Mouse (Mus musculus) A20 (cell line): ENCODE data around the gene Amn.

Experiments
- DNase-seq: peaks from one replicate; pipeline ENCODE4 v3.0.0-alpha.2; 2011; ENCODE audit warnings: low read depth, low spot score

The Amn gene

GRCm38 (mm10) chr12:111270629-111271277 lies at the start of gene Amn:
Gene Amn, plus strand, starts transcription at chr12:111271095.
- no peak for DNase-seq

GRCm38 (mm10) chr12:111225197-111225780 lies 45.6 kb upstream of the Amn start:
- DNase-seq: no peak

GRCm38 (mm10) chr12:111227410-111227809 lies 43.5 kb upstream of the Amn start:
- DNase-seq: no peak

GRCm38 (mm10) chr12:111228488-111228887 lies 42.4 kb upstream of the Amn start:
- DNase-seq: no peak

GRCm38 (mm10) chr12:111230793-111231192 lies 40.1 kb upstream of the Amn start:
- DNase-seq: no peak

GRCm38 (mm10) chr12:111233798-111234197 lies 37.1 kb upstream of the Amn start:
- DNase-seq: no peak

GRCm38 (mm10) chr12:111234383-111234782 lies 36.5 kb upstream of the Amn start:
- DNase-seq: no peak

- no peak for DNase-seq
Measured at GRCm38 (mm10) chr12:111235631-111236030, 35.3 kb upstream of the Amn start.

GRCm38 (mm10) chr12:111237611-111238188 lies 33.2 kb upstream of the Amn start:
- no peak for DNase-seq

- no peak for DNase-seq
Measured at GRCm38 (mm10) chr12:111238345-111238744, 32.5 kb upstream of the Amn start.

GRCm38 (mm10) chr12:111238778-111239177 lies 32.1 kb upstream of the Amn start:
- DNase-seq: no peak

GRCm38 (mm10) chr12:111239930-111240329 lies 31.0 kb upstream of the Amn start:
- no peak for DNase-seq

- DNase-seq: no peak
Measured at GRCm38 (mm10) chr12:111241916-111242315, 29.0 kb upstream of the Amn start.

GRCm38 (mm10) chr12:111242346-111242745 lies 28.5 kb upstream of the Amn start:
- no peak for DNase-seq

- no peak for DNase-seq
Measured at GRCm38 (mm10) chr12:111243733-111244132, 27.2 kb upstream of the Amn start.

GRCm38 (mm10) chr12:111245070-111245469 lies 25.8 kb upstream of the Amn start:
- DNase-seq: no peak

GRCm38 (mm10) chr12:111246808-111247464 lies 24.0 kb upstream of the Amn start:
- DNase-seq: no peak

- DNase-seq: no peak
Measured at GRCm38 (mm10) chr12:111249095-111249494, 21.8 kb upstream of the Amn start.

- DNase-seq: no peak
Measured at GRCm38 (mm10) chr12:111250116-111250515, 20.8 kb upstream of the Amn start.

- no peak for DNase-seq
Measured at GRCm38 (mm10) chr12:111251227-111251626, 19.7 kb upstream of the Amn start.

GRCm38 (mm10) chr12:111263650-111264049 lies 7.2 kb upstream of the Amn start:
- no peak for DNase-seq

GRCm38 (mm10) chr12:111265212-111265611 lies 5.7 kb upstream of the Amn start:
- no peak for DNase-seq

GRCm38 (mm10) chr12:111266592-111266991 lies 4.3 kb upstream of the Amn start:
- DNase-seq: no peak
